Mouse (Mus musculus): ENCODE data around the gene Col28a1. TPM values are rescaled to one million over a fixed set of nuclear protein-coding genes. Genes with fewer than 3 reads are reported as not detected.

The Col28a1 gene
- polyA plus RNA-seq, 1 experiment from 2014 or later: 0.18 TPM

DNA sequence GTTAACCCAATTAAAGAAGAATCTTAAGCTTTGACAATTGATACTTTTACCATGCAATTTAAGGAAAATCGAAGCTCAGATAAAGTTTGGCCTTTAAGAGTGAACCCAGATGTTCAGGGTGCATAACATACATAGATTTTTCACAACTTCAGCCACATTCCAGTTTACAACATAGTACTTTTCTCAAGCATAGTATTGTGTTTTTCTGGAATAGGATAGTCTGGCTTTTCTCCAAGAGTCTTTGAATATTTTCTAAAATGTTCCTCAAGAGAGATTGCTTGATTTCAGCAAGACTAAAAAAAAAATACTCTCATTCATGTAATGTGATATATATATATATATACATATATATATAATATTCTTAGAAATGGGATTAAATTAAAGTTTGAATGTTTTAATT, 27.7 kb downstream of the Col28a1 start:
- Histone ChIP-seq H3K4me3 (no peak overlapping the region), H3K27ac (no peak overlapping the region), H3K27me3 (ENCODE audit: insufficient read depth, poor library complexity, severe bottlenecking) (no peaks in the 10 kb centered on the region), H3K4me1 (replicated peaks) (no peaks in the 10 kb centered on the region), H3K36me3 (no peaks in the 10 kb centered on the region), H3K9me3 (no peaks in the 10 kb centered on the region)
- WGBS: 77% methylated on average over 1 of the region's 1 CpGs
- DNase-seq (ENCODE audit: low spot score): no peak

GRCm38 (mm10) chr6:8160001-8160400, 32.4 kb downstream of the Col28a1 start:
- DNase-seq (ENCODE audit: low spot score): no peak
- no peaks in the 10 kb centered on the region for H3K9me3 ChIP-seq
- H3K4me1 ChIP-seq (replicated peaks): no peaks in the 10 kb centered on the region
- H3K4me3 ChIP-seq: no peak overlapping the region
- WGBS: 71% methylated on average over 2 of the region's 2 CpGs
- H3K36me3 ChIP-seq: no peaks in the 10 kb centered on the region
- H3K27ac ChIP-seq: no peak overlapping the region
- H3K27me3 ChIP-seq (ENCODE audit: insufficient read depth, poor library complexity, severe bottlenecking): no peaks in the 10 kb centered on the region

DNA sequence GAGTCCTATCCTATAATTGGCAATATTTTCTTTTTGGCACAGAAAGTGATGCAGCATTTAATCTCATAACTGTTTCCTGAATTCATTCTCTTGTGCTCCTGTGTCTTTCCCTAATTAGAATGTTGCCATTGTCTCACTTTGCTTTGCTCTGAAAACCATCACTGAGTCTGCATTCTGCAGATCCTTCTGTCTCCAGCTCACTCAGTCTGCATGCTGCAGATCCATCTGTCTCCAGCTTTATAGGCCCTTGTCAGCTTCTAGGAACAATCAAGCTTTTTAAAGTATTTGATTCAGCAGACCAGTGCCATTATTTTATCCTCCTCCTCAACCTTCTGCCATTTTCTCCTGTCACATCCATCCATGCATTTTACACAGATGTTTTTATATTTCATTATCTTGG, 35.3 kb downstream of the Col28a1 start:
- no peaks in the 10 kb centered on the region for H3K27me3 ChIP-seq (ENCODE audit: insufficient read depth, poor library complexity, severe bottlenecking)
- H3K36me3 ChIP-seq: no peaks in the 10 kb centered on the region
- H3K4me3 ChIP-seq: no peak overlapping the region
- no peaks in the 10 kb centered on the region for H3K4me1 ChIP-seq (replicated peaks)
- H3K27ac ChIP-seq: no peak overlapping the region
- DNase-seq (ENCODE audit: low spot score): no peak
- no peaks in the 10 kb centered on the region for H3K9me3 ChIP-seq

DNA sequence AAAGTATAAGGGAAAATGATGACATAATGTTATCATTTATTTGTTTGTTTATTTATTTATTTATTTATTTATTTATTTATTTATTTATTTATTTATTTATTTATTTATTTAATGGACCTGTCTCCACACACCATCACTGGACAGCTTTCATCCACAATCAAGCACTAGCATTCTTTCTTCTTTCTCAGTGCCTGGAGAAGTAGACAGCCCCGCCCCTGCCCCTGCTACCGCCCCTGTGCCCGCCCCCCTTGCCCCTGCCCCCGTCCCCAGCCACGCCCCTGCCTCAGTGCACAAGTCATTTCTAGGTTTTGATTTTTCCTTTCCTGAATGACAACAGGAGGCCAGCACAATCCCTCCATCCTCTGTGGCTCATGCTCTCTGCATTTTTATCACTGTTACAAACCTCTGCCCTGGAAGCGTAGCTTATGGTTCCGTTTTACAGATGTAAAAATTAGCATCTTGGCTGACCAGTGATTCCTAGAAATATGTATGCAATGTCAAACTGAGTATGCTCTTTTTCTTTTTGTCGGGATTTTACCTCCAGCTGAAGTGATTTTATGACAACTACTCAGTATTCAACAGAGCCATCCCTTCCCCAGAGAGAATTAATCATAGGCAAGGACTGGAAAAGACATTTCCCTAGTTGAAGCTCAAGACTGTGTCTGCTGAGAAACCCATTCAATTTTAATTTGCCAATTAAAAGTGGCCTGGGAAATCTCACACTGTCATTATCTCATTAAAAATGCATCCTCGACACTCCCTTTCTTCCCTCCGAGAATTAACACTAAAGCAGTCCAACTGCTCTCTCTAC, 39.7 kb downstream of the Col28a1 start:
- Histone ChIP-seq H3K27ac (no peak overlapping the region), H3K9me3 (no peaks in the 10 kb centered on the region), H3K4me3 (no peak overlapping the region), H3K4me1 (replicated peaks) (no peaks in the 10 kb centered on the region), H3K27me3 (ENCODE audit: insufficient read depth, poor library complexity, severe bottlenecking) (no peaks in the 10 kb centered on the region), H3K36me3 (no peaks in the 10 kb centered on the region)
- WGBS: 66% methylated on average over 10 of the region's 10 CpGs
- no peak for DNase-seq (ENCODE audit: low spot score)

DNA sequence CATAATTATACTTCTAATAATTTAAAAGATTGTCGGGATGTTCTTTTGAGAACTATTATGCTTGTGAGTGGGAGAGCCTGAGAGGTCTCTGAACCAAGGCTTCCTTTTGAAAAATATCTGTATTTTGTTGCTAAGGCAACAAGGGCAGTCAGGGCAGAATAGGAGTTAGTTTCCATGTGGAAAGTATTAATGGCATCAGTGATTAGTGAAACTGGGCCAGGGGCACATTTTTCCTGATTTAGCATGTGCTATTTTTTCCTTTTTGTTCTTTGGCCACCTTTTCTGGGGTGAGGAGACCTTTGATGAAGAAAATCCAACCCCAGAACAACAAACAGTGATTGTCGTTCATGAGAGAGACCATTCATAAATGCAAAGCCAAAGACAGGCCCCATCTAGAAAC, 43.5 kb downstream of the Col28a1 start:
- 79% methylated on average over 2 of the region's 2 CpGs for WGBS
- H3K4me1 ChIP-seq (replicated peaks): no peaks in the 10 kb centered on the region
- no peak overlapping the region for H3K4me3 ChIP-seq
- H3K27ac ChIP-seq: no peak overlapping the region
- no peaks in the 10 kb centered on the region for H3K27me3 ChIP-seq (ENCODE audit: insufficient read depth, poor library complexity, severe bottlenecking)
- no peaks in the 10 kb centered on the region for H3K9me3 ChIP-seq
- no peaks in the 10 kb centered on the region for H3K36me3 ChIP-seq
- no peak for DNase-seq (ENCODE audit: low spot score)

DNA sequence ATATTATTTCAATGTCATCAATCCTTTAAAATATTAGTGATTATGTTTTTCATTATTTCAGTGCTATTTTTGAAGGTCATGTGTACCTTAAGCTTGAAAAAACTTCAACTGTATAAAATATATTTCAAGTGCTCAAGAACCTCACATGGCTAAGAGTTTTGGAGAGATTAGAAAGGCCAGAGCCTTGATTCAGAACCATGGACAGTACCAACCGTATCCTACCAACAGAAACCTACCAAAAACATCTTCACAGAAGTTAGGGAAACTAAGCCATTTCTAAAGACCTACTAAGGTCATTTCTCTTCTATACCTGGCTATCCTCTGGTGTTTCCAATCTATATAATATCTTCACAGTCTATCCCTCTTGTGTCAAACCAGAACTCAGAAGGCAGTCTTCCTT, 50.5 kb downstream of the Col28a1 start:
- 35% methylated on average over 1 of the region's 1 CpGs for WGBS
- Histone ChIP-seq H3K36me3 (no peaks in the 10 kb centered on the region), H3K4me3 (no peak overlapping the region), H3K9me3 (no peaks in the 10 kb centered on the region), H3K27ac (no peak overlapping the region), H3K27me3 (ENCODE audit: insufficient read depth, poor library complexity, severe bottlenecking) (no peaks in the 10 kb centered on the region), H3K4me1 (replicated peaks) (no peaks in the 10 kb centered on the region)
- DNase-seq (ENCODE audit: low spot score): no peak

GRCm38 (mm10) chr6:8130149-8130548, 62.3 kb downstream of the Col28a1 start:
- H3K4me3 ChIP-seq: no peak overlapping the region
- no peaks in the 10 kb centered on the region for H3K36me3 ChIP-seq
- no peak for DNase-seq (ENCODE audit: low spot score)
- H3K27me3 ChIP-seq (ENCODE audit: insufficient read depth, poor library complexity, severe bottlenecking): no peaks in the 10 kb centered on the region
- no peaks in the 10 kb centered on the region for H3K9me3 ChIP-seq
- H3K27ac ChIP-seq: no peak overlapping the region
- H3K4me1 ChIP-seq (replicated peaks): 0 out of 2 replicates have a peak, but pooled peaks cover 4% of the 10 kb centered on the region
- 79% methylated on average over 7 of the region's 7 CpGs for WGBS

- DNase-seq (ENCODE audit: low spot score): no peak
- no peak overlapping the region for H3K4me3 ChIP-seq
- WGBS: 98% methylated on average over 1 of the region's 1 CpGs
- no peaks in the 10 kb centered on the region for H3K36me3 ChIP-seq
- 0 out of 2 replicates have a peak, but pooled peaks cover 4% of the 10 kb centered on the region for H3K4me1 ChIP-seq (replicated peaks)
- H3K9me3 ChIP-seq: no peaks in the 10 kb centered on the region
- H3K27me3 ChIP-seq (ENCODE audit: insufficient read depth, poor library complexity, severe bottlenecking): no peaks in the 10 kb centered on the region
- H3K27ac ChIP-seq: no peak overlapping the region
Observed at GRCm38 (mm10) chr6:8128164-8128563, 64.3 kb downstream of the Col28a1 start.

DNA sequence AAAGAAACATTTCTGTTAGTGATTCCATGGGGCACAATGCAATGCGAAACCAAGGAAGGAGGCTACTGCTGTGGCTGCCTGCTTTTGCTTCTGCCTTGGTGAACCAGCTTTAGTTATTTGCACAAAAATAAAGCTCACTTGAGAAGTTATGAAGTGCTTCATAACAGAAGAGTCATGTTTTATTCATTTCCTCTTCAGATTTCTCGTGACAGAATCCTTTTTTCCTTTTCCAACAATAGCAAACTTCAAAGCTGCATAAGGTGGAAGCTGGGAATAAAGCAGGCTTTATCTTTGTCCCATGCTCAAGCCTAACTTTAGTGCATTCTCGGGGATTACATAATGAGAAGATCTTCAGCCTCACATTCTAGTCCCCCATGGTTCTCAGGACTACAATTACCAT, 65.9 kb downstream of the Col28a1 start:
- Histone ChIP-seq H3K4me1 (replicated peaks) (0 out of 2 replicates have a peak, but pooled peaks cover 4% of the 10 kb centered on the region), H3K36me3 (no peaks in the 10 kb centered on the region), H3K27me3 (ENCODE audit: insufficient read depth, poor library complexity, severe bottlenecking) (no peaks in the 10 kb centered on the region), H3K4me3 (no peak overlapping the region), H3K27ac (no peak overlapping the region), H3K9me3 (no peaks in the 10 kb centered on the region)
- no peak for DNase-seq (ENCODE audit: low spot score)
- 54% methylated on average over 3 of the region's 3 CpGs for WGBS

GRCm38 (mm10) chr6:8119116-8119515, 73.3 kb downstream of the Col28a1 start:
- H3K4me1 ChIP-seq (replicated peaks): no peaks in the 10 kb centered on the region
- H3K27ac ChIP-seq: no peak overlapping the region
- H3K27me3 ChIP-seq (ENCODE audit: insufficient read depth, poor library complexity, severe bottlenecking): no peaks in the 10 kb centered on the region
- no peak for DNase-seq (ENCODE audit: low spot score)
- WGBS: 81% methylated on average over 2 of the region's 2 CpGs
- H3K4me3 ChIP-seq: no peak overlapping the region
- no peaks in the 10 kb centered on the region for H3K36me3 ChIP-seq
- peaks cover 2% of the 10 kb centered on the region; the same call in 1 of the 2 replicates for H3K9me3 ChIP-seq

DNA sequence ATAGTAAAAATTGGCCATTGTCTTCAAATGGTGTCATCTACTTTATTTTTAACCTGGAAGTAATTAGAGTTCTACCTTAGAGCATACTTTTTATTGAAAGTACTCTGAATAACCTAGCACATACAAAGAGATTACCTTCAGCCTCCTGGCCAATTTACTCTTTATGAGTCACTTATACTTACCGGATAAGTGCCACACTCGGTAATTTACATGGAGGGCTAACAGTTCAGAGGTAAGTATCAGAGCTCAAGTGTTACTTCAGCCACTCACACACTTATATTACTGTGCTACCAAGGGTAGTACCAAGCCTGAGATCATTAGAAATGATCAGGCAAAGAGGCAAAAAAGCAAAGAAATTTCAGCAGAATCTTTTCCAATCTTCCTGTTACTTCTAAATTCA, 73.8 kb downstream of the Col28a1 start:
- Histone ChIP-seq H3K27ac (no peak overlapping the region), H3K4me3 (no peak overlapping the region), H3K4me1 (replicated peaks) (no peaks in the 10 kb centered on the region), H3K27me3 (ENCODE audit: insufficient read depth, poor library complexity, severe bottlenecking) (no peaks in the 10 kb centered on the region), H3K9me3 (peaks cover 5% of the 10 kb centered on the region; the same call in 1 of the 2 replicates), H3K36me3 (no peaks in the 10 kb centered on the region)
- DNase-seq (ENCODE audit: low spot score): no peak
- 95% methylated on average over 2 of the region's 2 CpGs for WGBS

- Histone ChIP-seq H3K4me3 (no peak overlapping the region), H3K4me1 (replicated peaks) (no peaks in the 10 kb centered on the region), H3K27ac (no peak overlapping the region), H3K9me3 (no peaks in the 10 kb centered on the region), H3K27me3 (ENCODE audit: insufficient read depth, poor library complexity, severe bottlenecking) (no peaks in the 10 kb centered on the region), H3K36me3 (no peaks in the 10 kb centered on the region)
- no peak for DNase-seq (ENCODE audit: low spot score)
- WGBS: 88% methylated on average over 10 of the region's 10 CpGs
Observed at GRCm38 (mm10) chr6:8105870-8106706, 86.3 kb downstream of the Col28a1 start.

DNA sequence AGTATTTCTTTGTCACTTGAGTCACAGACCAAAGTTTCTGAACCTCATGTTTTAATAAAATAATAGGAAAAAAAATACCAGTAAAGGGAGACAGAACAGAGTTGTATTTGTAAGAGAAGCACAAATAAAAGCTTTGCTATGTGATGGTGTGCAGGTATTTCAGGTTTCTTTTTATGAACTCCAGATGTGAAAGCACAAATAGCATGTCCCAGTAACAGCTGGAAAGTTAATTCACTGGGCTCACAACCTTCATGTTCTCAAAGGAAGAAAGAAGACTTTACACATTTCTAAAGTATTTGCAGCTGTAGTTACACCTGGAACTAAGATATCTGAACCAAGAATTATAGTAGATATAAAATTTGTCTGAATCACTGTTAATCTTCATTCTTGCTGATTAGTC, 91.2 kb downstream of the Col28a1 start:
- no peak overlapping the region for H3K4me3 ChIP-seq
- H3K27ac ChIP-seq: no peak overlapping the region
- H3K36me3 ChIP-seq: no peaks in the 10 kb centered on the region
- H3K4me1 ChIP-seq (replicated peaks): no peaks in the 10 kb centered on the region
- no peaks in the 10 kb centered on the region for H3K27me3 ChIP-seq (ENCODE audit: insufficient read depth, poor library complexity, severe bottlenecking)
- H3K9me3 ChIP-seq: no peaks in the 10 kb centered on the region
- DNase-seq (ENCODE audit: low spot score): no peak
